Mouse (Mus musculus): ENCODE measurements around the gene Cpa5. TPM values are rescaled to one million over a fixed set of nuclear protein-coding genes. Genes with fewer than 3 reads are reported as not detected.
A peak's percentile ranks its signal among the peaks of the same experiment; 100 is the strongest.

Gene Cpa5
- total RNA-seq, 2 experiments from 2014 or later: not detected

- DNase-seq: peak; percentile 57
- intact Hi-C loops (cut with DNase I): no loop called here
Measured at GRCm38 (mm10) chr6:30678482-30678881, 67.7 kb downstream of the Cpa5 start.

- intact Hi-C loops (cut with DNase I): no loop called here
- no peak for DNase-seq
Measured at GRCm38 (mm10) chr6:30679567-30679966, 68.8 kb downstream of the Cpa5 start.

GRCm38 (mm10) chr6:30680442-30680841 is 69.6 kb downstream of the Cpa5 start:
- DNase-seq: no peak
- intact Hi-C loops (cut with DNase I): no loop called here

Other genes starting within 250 kb of the Cpa5 start
- gene Zc3hc1, start 220.0 kb upstream of the Cpa5 start, total RNA-seq (2021): 10 to 100 TPM; 38.1 to 39.7 TPM
- 100 to 1,000 TPM; 154 to 156 TPM for gene Klhdc10, start 209.1 kb upstream of the Cpa5 start, total RNA-seq (2021)
- 10 to 100 TPM; 17.7 to 19.7 TPM for gene Tmem209, start 101.2 kb upstream of the Cpa5 start, total RNA-seq (2021)
- gene Ssmem1, start 101.2 kb upstream of the Cpa5 start, total RNA-seq (2021): 1 to 10 TPM in 1 of 2 experiments, under 1 TPM in 1; 0.56 to 1.2 TPM
- gene Cpa2, start 69.4 kb upstream of the Cpa5 start, total RNA-seq (2021): 1 to 10 TPM; 4.2 to 4.7 TPM
- gene Cpa4, start 42.6 kb upstream of the Cpa5 start, total RNA-seq (2021): under 1 TPM in 1 of 2 experiments, not detected in 1; 0.24 TPM
- gene Cpa1, start 28.2 kb downstream of the Cpa5 start, total RNA-seq (2021): not detected
- 10 to 100 TPM in 1 of 2 experiments, 1 to 10 TPM in 1; 7.4 to 10.9 TPM for gene Cep41, start 82.7 kb downstream of the Cpa5 start, total RNA-seq (2021)
- 100 to 1,000 TPM; 104 to 155 TPM for gene Mest, start 112.5 kb downstream of the Cpa5 start, total RNA-seq (2021)